Mouse (Mus musculus) intestine, embryonic 16.5 days (tissue): ENCODE results near the gene Ip6k2. TPM values are rescaled to one million over a fixed set of nuclear protein-coding genes. Genes with fewer than 3 reads are reported as not detected.

Experiments
- ATAC-seq: fragments of 200-750 bp; cut with Nextera tagmentation; 2 replicates; pipeline ENCODE4 v1.8.0; 2017; ENCODE audit warnings: moderate TSS enrichment, moderate library complexity
- H3K27ac ChIP-seq: fragments of 300-500 bp; sonication (generic); 2 replicates; pipeline ENCODE4 v1.5.1; 2014; ENCODE audit warnings: mild to moderate bottlenecking, low read length
- H3K27me3 ChIP-seq: fragments of 300-500 bp; sonication (generic); replicated peaks from 2 replicates; pipeline ENCODE4 v1.6.1; 2014; ENCODE audit warnings: low read length, control low read depth, mixed read lengths; ENCODE audit not compliant: control insufficient read depth, insufficient read depth
- H3K36me3 ChIP-seq: fragments of 300-500 bp; sonication (generic); 2 replicates; pipeline ENCODE4 v1.6.1; 2014; ENCODE audit warnings: low read length, control low read depth; ENCODE audit not compliant: control insufficient read depth, insufficient read depth
- H3K4me1 ChIP-seq: fragments of 300-500 bp; sonication (generic); 2 replicates; pipeline ENCODE4 v1.6.1; 2014; ENCODE audit warnings: low read length, control low read depth, mixed read lengths; ENCODE audit not compliant: control insufficient read depth, insufficient read depth
- H3K4me2 ChIP-seq: fragments of 300-500 bp; sonication (generic); 2 replicates; pipeline ENCODE4 v1.6.1; 2014; ENCODE audit warnings: low read depth, low read length, control low read depth
- H3K4me3 ChIP-seq: fragments of 300-500 bp; sonication (generic); 2 replicates; pipeline ENCODE4 v1.5.1; 2014; ENCODE audit warnings: mild to moderate bottlenecking, low read length
- H3K9ac ChIP-seq: fragments of 300-500 bp; sonication (generic); 2 replicates; pipeline ENCODE4 v1.6.1; 2014; ENCODE audit warnings: low read depth, low read length
- H3K9me3 ChIP-seq: fragments of 300-500 bp; sonication (generic); 2 replicates; pipeline ENCODE4 v1.6.1; 2016; ENCODE audit warnings: low read length, control low read depth; ENCODE audit not compliant: control insufficient read depth
- WGBS: fragments of 180-500 bp; shearing (Covaris S2); extraction: QIAGEN DNeasy Blood & Tissue Kit; methylation state at CpG from one replicate; pipeline ENCODE4 v1.1.7; 2014; 5-methylcytosine and 5-hydroxymethylcytosine counted together
- polyA plus RNA-seq: library from polyadenylated mRNA; unstranded; fragments of >200 nt; fragmentation: Nextera tagmentation; extraction: Ambion mirVana; gene quantifications from 2 replicates; pipeline ENCODE4 v1.2.1, GENCODE M21; 2015

Ip6k2 gene
- polyA plus RNA-seq, 1 experiment from 2014 or later = 57.2 TPM

DNA sequence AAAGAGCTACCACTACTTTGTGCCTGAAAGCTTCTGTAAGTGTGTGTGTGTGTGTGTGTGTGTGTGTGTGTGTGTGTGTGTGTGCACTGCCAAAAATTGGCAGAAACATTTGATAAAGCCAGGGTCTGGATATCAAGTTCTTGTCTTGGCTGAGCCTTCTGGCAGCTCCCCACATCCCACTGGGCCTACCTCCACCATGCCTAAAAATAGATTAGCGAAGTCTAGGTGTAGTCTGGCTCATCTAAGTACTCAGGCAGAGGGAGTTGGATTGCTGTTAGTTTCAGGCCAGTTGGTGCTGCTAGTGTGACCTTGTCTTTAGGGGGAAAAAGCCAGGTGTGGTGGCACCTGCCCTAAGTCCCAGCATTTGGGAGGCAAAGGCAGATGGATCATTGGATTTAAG lies 23.2 kb downstream of the Ip6k2 start:
- WGBS = 89% methylated on average over 1 of the region's 1 CpGs
- Histone ChIP-seq H3K4me1 (peaks cover 15% of the 10 kb centered on the region), H3K4me3 (no peak overlapping the region), H3K9me3 (no peaks in the 10 kb centered on the region), H3K36me3 (peaks cover 24% of the 10 kb centered on the region), H3K4me2 (no peak overlapping the region), H3K27me3 (no peaks in the 10 kb centered on the region), H3K9ac (no peak overlapping the region), H3K27ac (no peak overlapping the region)
- no peak for ATAC-seq

DNA sequence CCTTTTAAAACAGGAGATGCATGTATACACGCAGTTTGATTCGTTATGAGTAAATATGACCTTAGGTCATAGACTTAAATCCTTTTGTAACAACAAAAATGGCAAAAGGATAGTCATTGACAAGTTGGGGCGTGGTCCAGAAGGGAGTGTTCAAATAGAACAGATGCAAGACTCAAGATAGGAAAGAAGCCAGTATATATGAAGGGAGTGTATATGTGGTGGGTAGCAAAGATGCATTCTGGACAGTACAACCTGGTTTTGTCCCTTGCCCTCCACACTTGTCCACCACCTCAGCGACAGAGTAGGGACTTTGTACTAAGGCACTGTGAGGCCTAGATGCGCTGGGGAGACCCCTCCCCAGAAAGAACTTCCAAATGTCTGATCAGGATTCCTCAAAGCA lies 24.1 kb downstream of the Ip6k2 start:
- Histone ChIP-seq H3K9me3 (no peaks in the 10 kb centered on the region), H3K4me2 (no peak overlapping the region), H3K27me3 (no peaks in the 10 kb centered on the region), H3K4me1 (peaks cover 15% of the 10 kb centered on the region), H3K36me3 (peaks cover 22% of the 10 kb centered on the region), H3K9ac (no peak overlapping the region), H3K27ac (0 out of 2 replicates have a peak overlapping the region, but pooled peaks have one; percentile 1), H3K4me3 (no peak overlapping the region)
- 71% methylated on average over 5 of the region's 5 CpGs for WGBS
- ATAC-seq = peak; percentile 47

DNA sequence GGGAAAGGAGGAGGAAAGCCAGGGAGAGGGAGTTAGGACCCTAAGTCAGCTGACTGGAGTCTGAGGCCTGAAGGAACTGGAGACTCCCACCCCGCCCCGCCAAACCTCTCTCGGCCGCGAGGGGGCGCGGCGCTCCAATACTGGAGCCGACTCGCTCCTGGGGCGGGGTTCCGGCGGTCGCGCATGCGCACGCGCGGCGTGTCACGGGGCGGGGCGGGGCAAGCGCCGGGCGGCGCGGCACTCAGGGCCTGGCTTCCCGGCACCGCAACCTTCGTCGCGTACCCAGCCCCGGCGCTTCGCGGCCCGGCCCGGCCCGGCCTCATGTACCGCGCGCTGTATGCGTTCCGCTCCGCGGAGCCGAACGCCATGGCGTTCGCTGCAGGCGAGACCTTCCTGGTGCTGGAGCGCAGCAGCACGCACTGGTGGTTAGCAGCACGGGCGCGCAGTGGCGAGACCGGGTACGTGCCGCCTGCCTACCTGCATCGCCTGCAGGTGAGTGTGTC lies 24.6 kb downstream of the Ip6k2 start, which contains the start of gene Nckipsd:
Gene Nckipsd (plus strand): TSS at position 206 of the 503 bp plus-strand sequence.
- WGBS = under 1% methylated on average over 62 of the region's 62 CpGs
- Histone ChIP-seq H3K27me3 (no peaks in the 10 kb centered on the region), H3K4me3 (peak within 1 kb of the TSS; percentile 83), H3K9ac (peak within 1 kb of the TSS; percentile 88), H3K4me1 (peaks cover 15% of the 10 kb centered on the region), H3K4me2 (peak within 1 kb of the TSS; percentile 92), H3K27ac (peak within 1 kb of the TSS; percentile 1; the same call in 1 of the 2 replicates), H3K36me3 (peaks cover 22% of the 10 kb centered on the region), H3K9me3 (no peaks in the 10 kb centered on the region)
- ATAC-seq = peak; percentile 92

DNA sequence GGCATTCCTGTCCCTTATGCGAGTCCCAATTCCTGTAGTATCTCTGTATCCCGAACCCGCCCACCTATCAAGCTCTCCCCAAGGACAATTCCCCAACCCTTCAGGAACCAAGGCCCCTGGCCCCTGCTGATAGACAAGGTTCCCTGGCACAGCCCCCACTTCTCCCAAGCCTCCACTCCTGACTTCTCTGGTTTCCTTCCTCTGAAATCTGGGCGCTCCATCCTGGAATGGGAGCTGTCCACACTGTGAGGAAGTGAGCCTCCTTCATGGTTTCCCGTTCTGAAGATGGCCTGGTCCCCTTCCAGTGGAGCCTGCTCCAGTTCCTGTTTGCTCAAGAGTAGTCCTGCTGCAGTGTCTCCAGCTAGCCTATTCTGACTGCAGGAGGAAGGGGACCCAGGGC lies 25.6 kb downstream of the Ip6k2 start:
- ATAC-seq = no peak
- 57% methylated on average over 5 of the region's 5 CpGs for WGBS
- Histone ChIP-seq H3K9ac (peak overlapping the region; percentile 88; the same call in 1 of the 2 replicates), H3K4me1 (peaks cover 15% of the 10 kb centered on the region), H3K4me2 (peak overlapping the region; percentile 92), H3K4me3 (peak overlapping the region; percentile 83), H3K36me3 (peaks cover 14% of the 10 kb centered on the region), H3K27me3 (no peaks in the 10 kb centered on the region), H3K9me3 (no peaks in the 10 kb centered on the region), H3K27ac (peak overlapping the region; percentile 23; the same call in 1 of the 2 replicates)

DNA sequence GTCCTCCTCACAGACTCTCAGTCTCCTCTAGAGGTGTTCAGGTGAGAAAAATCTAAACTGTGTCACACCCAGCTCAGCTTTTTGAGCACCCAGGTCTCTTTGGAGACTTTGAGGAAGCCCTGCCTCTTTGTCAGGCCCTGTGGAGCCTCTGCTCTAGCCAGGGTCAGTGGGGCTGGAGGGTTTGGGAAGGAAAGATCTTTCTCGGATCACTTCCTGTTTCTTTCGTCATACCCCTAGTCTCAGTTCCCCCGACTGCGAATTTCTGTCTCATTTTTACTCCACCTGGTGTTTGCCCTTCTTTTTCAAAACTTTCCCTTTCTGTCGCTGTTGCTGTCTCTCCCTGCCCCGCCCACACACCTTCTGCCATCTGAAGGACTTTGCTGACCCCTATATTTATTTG lies 26.1 kb downstream of the Ip6k2 start:
- Histone ChIP-seq H3K4me1 (peaks cover 15% of the 10 kb centered on the region), H3K9me3 (no peaks in the 10 kb centered on the region), H3K4me2 (0 out of 2 replicates have a peak overlapping the region, but pooled peaks have one; percentile 92), H3K36me3 (peaks cover 9% of the 10 kb centered on the region), H3K4me3 (no peak overlapping the region), H3K27ac (peak overlapping the region; percentile 23; the same call in 1 of the 2 replicates), H3K9ac (no peak overlapping the region), H3K27me3 (no peaks in the 10 kb centered on the region)
- WGBS = 71% methylated on average over 6 of the region's 6 CpGs
- ATAC-seq = no peak

DNA sequence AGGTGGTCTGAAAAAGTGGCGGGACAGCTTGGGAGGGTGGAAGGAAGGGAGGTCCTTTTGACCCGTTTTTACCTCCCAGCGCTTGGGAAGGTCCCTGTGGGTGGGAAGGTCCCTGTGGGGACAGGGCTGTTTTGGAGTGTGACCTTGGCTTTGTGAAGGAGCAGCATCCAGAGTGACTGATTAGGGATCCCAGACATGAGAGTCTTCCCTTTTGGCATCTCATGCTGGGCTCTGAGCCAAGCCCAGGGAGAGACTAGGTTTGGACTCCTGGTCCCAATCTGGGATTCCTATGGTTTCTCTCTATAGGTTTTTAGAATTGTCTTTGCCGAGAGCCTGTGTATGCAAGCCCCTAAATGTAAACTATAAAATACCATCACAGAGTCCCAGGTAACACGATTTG lies 26.9 kb downstream of the Ip6k2 start:
- H3K27ac ChIP-seq = no peak overlapping the region
- 86% methylated on average over 5 of the region's 5 CpGs for WGBS
- no peak for ATAC-seq
- H3K9me3 ChIP-seq = no peaks in the 10 kb centered on the region
- H3K4me2 ChIP-seq = no peak overlapping the region
- no peaks in the 10 kb centered on the region for H3K27me3 ChIP-seq
- H3K4me1 ChIP-seq = peaks cover 15% of the 10 kb centered on the region
- H3K4me3 ChIP-seq = no peak overlapping the region
- 0 out of 2 replicates have a peak, but pooled peaks cover 7% of the 10 kb centered on the region for H3K36me3 ChIP-seq
- H3K9ac ChIP-seq = no peak overlapping the region

DNA sequence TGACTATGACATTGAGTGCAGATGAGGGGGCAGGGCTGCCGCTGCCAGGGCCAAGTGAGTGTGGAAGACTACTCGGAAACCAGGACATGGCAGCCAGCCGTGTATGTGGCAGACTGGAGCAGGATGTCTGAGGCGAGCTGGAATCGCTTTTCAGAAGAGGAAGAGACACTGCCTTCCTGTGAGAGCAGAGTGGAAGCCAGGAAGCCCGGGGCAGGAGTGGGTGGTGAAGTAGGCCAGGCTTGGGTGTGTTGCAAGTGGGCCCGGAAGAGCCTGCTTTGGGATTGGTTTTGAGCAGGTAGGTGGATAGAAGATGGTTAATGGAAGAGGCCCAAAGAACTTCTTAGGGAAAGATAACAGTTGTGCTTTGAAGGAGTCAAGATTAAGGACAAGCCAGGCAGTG lies 32.0 kb downstream of the Ip6k2 start:
- no peak overlapping the region for H3K4me2 ChIP-seq
- H3K4me1 ChIP-seq = no peaks in the 10 kb centered on the region
- no peak for ATAC-seq
- H3K4me3 ChIP-seq = no peak overlapping the region
- H3K27me3 ChIP-seq = no peaks in the 10 kb centered on the region
- H3K9me3 ChIP-seq = no peaks in the 10 kb centered on the region
- no peak overlapping the region for H3K27ac ChIP-seq
- H3K9ac ChIP-seq = no peak overlapping the region
- peaks cover 7% of the 10 kb centered on the region; the same call in 1 of the 2 replicates for H3K36me3 ChIP-seq
- 85% methylated on average over 7 of the region's 7 CpGs for WGBS

DNA sequence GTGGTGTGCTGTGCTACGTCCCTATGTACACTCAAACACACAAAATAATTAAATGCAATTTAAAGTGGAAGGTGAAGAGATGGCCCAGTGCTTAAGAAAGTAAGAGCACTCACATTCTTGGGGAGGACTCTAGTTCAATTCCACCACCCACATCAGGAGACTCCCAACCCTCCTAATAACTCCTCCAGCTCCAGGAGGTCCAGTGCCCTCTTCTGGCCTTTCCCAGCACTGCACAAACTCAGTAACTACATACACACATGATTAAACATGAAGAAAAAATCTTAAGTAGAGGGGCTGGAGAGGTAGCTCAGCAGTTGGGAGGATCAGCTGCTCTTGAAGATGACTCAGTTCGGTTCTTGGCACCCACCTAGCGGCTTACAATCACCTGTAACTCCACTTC lies 35.9 kb downstream of the Ip6k2 start:
- 65% methylated on average over 3 of the region's 3 CpGs for WGBS
- Histone ChIP-seq H3K27ac (no peak overlapping the region), H3K4me1 (no peaks in the 10 kb centered on the region), H3K9me3 (no peaks in the 10 kb centered on the region), H3K36me3 (peaks cover 4% of the 10 kb centered on the region; the same call in 1 of the 2 replicates), H3K27me3 (peaks cover 12% of the 10 kb centered on the region), H3K9ac (no peak overlapping the region), H3K4me2 (no peak overlapping the region), H3K4me3 (no peak overlapping the region)
- no peak for ATAC-seq

DNA sequence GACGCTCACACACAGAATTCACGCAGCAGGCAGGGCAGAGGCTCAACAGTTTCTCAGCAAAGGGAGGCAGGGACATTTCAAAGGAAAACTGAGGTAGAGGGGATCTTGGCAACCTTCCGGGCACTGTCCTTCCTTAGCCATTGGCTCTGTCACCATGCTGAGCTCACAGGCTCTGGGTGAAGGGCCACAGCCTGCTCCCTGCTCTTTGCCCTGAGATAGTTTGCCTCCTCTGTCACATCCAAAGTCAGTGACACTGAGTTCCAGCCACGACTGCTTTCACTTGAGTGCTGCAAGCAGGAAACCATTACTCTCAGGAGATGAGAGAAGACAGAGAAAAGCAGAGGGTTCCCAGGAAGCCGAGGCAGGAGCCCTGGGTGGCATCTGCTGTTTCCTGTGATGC lies 36.5 kb downstream of the Ip6k2 start:
- Histone ChIP-seq H3K4me3 (no peak overlapping the region), H3K4me1 (no peaks in the 10 kb centered on the region), H3K27ac (no peak overlapping the region), H3K4me2 (no peak overlapping the region), H3K9me3 (no peaks in the 10 kb centered on the region), H3K9ac (no peak overlapping the region), H3K27me3 (peaks cover 18% of the 10 kb centered on the region), H3K36me3 (peaks cover 4% of the 10 kb centered on the region; the same call in 1 of the 2 replicates)
- WGBS = 69% methylated on average over 5 of the region's 5 CpGs
- no peak for ATAC-seq
